Mouse (Mus musculus) mouse embryonic stem cell (cell line): ENCODE measurements around the gene Slc27a5.

ENCODE experiments used
- in situ Hi-C, 2 experiments: fragments of 300-500 bp; cut with MboI; formaldehyde crosslinking; loops; 1 replicate in 1 of 2; 3 replicates in 1 of 2; pipeline ENCODE4 v1.14.3; 2019 to 2020; ENCODE audit warnings: low sequenced_read_pairs in 2 of 2, low pct_unique_long_range_greater_than_20kb in 1 of 2, mixed read lengths in 1 of 2; ENCODE audit not compliant: unreplicated experiment in 1 of 2

Slc27a5 gene

GRCm38 (mm10) chr7:13031069-13031468 is 33.1 kb upstream of the Slc27a5 start:
- in situ Hi-C loops: no loop called here

DNA sequence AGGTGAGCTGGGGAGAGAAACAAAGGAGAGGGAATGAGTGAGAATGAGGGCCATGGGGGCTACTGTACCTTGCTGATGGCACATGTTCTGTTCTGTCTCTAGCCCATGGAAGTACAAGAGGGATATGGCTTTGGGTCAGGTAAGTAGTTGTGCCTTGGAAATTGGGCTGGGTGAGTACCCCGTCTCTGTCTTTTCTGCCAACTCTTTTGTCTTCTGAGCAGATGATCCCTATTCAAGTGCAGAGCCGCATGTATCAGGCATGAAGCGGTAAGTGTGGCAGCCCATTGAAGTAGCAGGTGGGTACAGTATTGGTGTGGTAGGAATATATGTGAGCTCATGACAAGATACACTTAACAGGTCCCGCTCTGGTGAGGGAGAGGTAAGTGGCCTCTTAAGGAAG is 31.0 kb upstream of the Slc27a5 start:
- in situ Hi-C loops: loop anchor here in 1 of 2 experiments (5.0 kb wide), 1 partner anchor 102 kb away; the partner anchor contains the start of gene Rnf225

- in situ Hi-C loops: loop anchor here in 1 of 2 experiments (5.0 kb wide), 1 partner anchor 98 kb away; the partner anchor contains the start of gene Rnf225
These were observed 27.6 kb upstream of the Slc27a5 start for GRCm38 (mm10) chr7:13025511-13026112.

DNA sequence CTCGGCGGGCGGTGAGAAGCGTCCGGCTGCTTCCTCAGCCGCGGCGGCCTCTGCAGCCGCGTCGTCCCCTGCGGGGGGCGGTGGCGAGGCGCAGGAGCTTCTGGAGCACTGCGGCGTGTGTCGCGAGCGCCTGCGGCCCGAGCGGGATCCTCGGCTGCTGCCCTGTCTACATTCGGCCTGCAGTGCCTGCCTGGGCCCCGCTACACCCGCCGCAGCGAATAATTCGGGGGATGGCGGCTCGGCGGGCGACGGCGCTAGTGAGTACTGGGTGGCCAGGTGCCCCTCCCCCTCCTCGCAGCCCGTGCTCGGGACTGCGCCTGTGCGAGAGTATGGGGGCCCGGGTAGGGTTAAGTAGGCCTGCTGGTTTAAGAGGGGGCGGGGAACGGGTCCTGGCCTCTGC is 26.8 kb upstream of the Slc27a5 start:
- in situ Hi-C loops: loop anchor here in 1 of 2 experiments (5.0 kb wide), 1 partner anchor 98 kb away; the partner anchor contains the start of gene Rnf225

- in situ Hi-C loops: no loop called here
These were observed 26.1 kb upstream of the Slc27a5 start for GRCm38 (mm10) chr7:13023928-13024731.

DNA sequence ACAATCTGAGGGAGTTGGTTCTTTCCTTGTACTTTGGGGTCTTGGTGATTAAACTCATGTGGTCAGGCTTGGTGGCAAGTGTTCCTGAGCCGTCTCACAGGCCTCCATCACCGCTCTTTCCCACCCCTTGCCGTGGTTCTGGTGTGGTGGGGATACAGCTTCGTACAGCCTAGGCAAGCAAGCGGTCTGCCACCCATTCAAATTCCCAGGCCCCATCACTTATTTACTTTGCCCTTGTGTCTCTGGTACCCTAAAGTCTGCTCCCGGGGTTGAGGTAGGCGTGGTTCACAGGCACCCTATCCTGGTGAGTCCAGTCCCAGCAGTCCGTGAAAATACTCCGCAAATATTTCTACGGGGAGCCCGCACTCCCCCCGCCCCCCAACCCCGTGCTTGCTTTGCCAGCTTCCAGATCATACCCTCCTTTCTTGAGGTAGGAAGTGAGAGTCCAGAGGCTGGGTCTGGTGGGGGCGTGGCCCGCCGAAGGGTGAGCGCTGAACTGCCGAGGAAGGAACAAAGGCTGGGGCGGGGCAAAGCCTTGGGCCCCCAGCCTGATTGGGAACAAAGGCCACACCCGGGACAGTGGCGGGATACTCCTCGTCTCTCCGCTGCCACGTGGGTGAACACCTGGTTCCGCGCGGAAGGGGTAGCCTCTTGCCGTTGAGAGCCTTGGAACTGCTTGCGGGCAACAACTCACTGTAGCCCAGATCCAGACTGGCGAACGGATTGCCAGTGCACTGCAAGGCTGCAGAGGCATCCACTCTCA is 25.0 kb upstream of the Slc27a5 start:
- in situ Hi-C loops: no loop called here

GRCm38 (mm10) chr7:13015217-13015616 is 17.2 kb upstream of the Slc27a5 start:
- in situ Hi-C loops: no loop called here

GRCm38 (mm10) chr7:13014275-13014839 is 16.4 kb upstream of the Slc27a5 start:
- in situ Hi-C loops: no loop called here

GRCm38 (mm10) chr7:13013671-13014070 is 15.7 kb upstream of the Slc27a5 start:
- in situ Hi-C loops: no loop called here

- in situ Hi-C loops: no loop called here
These were observed 12.3 kb upstream of the Slc27a5 start, which contains the start of gene Zbtb45 for GRCm38 (mm10) chr7:13010005-13010908. Gene Zbtb45, minus strand, starts transcription at chr7:13010034.

GRCm38 (mm10) chr7:13009143-13010004 is 11.4 kb upstream of the Slc27a5 start:
- in situ Hi-C loops: loop anchor here in 1 of 2 experiments (5.0 kb wide), 1 partner anchor 33 kb away; no protein-coding TSS in a partner anchor

DNA sequence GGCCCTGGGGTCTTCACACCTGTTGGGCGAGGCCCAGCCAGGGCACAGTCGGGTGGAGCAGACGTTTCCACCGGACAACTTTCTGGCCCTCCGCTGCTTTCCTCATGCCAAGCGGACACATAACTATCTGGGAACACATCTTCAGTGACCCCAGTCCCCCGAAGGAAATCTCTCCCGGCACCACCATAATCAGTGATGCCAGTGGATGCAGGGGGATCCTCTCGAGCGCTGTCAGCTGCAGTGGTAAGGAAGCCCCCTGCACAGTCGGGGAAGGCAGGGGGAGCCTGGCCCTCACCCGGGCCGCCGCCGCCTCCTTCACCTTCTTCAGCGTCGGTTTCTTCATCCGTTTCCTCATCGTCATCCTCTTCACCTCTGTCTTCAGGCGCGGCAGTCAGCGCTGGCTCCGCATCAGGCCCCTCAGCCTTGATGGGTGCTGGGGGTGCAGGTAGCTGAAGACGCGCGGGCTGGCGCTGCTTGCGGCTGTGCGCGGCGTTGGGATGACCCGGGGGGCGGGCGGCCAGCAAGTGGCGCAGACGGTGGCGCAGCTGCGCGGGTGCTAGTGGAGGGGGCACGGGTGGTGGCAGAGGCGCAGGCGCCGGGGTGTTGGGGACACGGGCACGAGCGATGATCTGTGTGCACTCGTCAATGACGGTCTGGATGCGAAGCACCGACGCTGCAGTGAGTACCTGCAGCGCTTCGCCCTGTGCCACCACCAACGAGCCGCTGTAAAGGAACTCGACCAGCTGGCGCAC is 9.5 kb upstream of the Slc27a5 start:
- in situ Hi-C loops: loop anchor here in 1 of 2 experiments (5.0 kb wide), 1 partner anchor 35 kb away; no protein-coding TSS in a partner anchor

GRCm38 (mm10) chr7:13006531-13006930 is 8.5 kb upstream of the Slc27a5 start:
- in situ Hi-C loops: loop anchor here in 1 of 2 experiments (5.0 kb wide), 1 partner anchor 36 kb away; no protein-coding TSS in a partner anchor

GRCm38 (mm10) chr7:13006011-13006410 is 8.0 kb upstream of the Slc27a5 start:
- in situ Hi-C loops: loop anchor here in 1 of 2 experiments (5.0 kb wide), 1 partner anchor 36 kb away; no protein-coding TSS in a partner anchor

DNA sequence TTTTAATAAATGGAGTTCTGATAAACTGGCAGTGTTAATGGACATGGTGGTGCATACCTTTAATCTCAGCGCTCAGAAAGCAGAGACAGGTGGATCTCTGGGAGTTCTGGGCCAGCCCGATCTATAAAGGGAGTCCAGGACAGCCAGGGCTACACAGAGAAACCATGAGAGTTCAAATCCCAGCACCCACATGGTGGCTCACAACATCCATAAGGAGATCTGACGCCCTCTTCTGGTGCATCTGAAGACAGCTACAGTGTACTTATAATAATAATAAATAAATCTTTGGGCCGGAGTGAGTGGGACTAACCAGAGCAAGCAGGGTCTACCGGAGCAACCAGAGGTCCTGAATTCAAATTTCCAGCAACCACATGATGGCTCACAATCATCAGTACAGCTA is 5.4 kb upstream of the Slc27a5 start:
- in situ Hi-C loops: loop anchor here in 1 of 2 experiments (5.0 kb wide), 1 partner anchor 34 kb away; the partner anchor contains the start of gene Ube2m

DNA sequence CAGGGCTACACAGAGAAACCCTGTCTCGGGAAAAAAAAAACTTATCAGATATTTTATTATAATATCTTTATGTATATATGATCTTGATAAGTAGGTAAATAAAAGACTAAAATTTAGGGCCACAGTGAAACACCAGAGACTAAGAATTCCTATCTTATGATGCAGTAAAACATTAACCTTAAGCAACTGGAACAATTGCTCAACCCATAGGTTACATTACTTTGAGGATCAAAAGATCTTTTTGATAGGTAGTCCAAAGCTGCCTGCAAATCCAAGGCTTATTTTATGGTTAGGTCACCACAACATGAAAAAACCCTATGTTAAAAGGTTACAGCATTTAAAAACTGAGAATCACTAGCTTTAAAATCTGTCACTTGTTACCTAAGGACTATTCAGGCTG is 3.6 kb upstream of the Slc27a5 start:
- in situ Hi-C loops: loop anchor here in 1 of 2 experiments (5.0 kb wide), 1 partner anchor 36 kb away; the partner anchor contains the start of gene Ube2m
